Mouse (Mus musculus) adrenal gland, postnatal 36 days (tissue): ENCODE results near the gene Itgal. TPM values are rescaled to one million over a fixed set of nuclear protein-coding genes. Genes with fewer than 3 reads are reported as not detected.
"Not testable (repeated sequence)": the region's sequence is repeated elsewhere in the genome, so short reads cannot be mapped to it uniquely, and the experiment has no call there.

Experiments
- DNase-seq, 2 experiments: peaks; one replicate each; pipeline ENCODE4 v3.0.0; 2021; ENCODE audit warnings: mixed read lengths in 1 of 2
- total RNA-seq, 2 experiments: library from RNA; stranded (reverse); gene quantifications; 2 replicates each; pipeline ENCODE4 v1.2.3; 2021

Gene Itgal
- total RNA-seq, 2 experiments from 2014 or later: 1.1 to 1.8 TPM

DNA sequence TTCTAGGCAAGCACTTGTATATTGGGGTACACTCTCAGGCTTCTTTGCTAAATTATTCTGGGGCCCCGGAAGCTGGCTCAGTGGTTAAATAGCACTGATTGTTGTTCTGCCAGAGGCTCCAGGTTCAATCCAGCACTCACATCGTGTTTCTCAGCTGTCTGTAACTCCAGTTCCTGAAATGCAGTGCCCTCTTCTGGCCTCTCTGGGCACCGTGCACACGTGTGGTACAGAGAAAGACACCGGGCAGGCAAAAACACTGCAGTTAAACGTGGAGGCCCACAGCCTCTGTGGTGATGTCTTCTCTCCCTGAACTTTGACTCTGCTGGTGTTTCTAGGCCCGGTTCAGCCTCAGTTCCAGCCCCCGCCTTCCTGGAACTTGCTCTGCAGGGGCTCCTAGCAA, 17.7 kb upstream of the Itgal start:
- DNase-seq: peak; percentile 68 to 73

- DNase-seq: no peak
Measured at GRCm38 (mm10) chr7:127280092-127280491, 16.0 kb upstream of the Itgal start.

DNA sequence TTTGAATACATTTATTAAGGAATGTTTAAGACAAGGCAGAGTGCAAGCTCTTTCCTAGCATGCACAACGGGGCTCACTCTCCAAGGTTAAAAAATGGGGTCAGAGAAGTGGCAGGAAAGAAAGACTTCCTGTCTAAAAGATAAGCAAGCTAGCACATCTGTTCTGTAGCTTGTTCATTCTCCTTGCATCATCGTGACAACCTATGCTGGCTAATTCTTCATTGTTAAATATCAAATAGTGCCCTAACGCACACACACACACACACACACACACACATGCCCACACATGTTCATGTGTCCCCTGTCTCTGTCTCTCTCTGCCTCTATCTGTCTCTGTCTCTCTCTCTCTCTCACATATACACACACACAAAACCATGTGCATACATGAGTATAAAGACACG, 14.9 kb upstream of the Itgal start:
- no peak for DNase-seq

- no peak for DNase-seq
Measured at GRCm38 (mm10) chr7:127282190-127282589, 13.9 kb upstream of the Itgal start.

- DNase-seq: no peak
Measured at GRCm38 (mm10) chr7:127285154-127285553, 10.9 kb upstream of the Itgal start.

- no peak for DNase-seq
Measured at GRCm38 (mm10) chr7:127287940-127288339, 8.1 kb upstream of the Itgal start.

GRCm38 (mm10) chr7:127289306-127289705, 6.8 kb upstream of the Itgal start:
- DNase-seq: no peak

- no peak for DNase-seq
Measured at GRCm38 (mm10) chr7:127290142-127290541, 5.9 kb upstream of the Itgal start.

GRCm38 (mm10) chr7:127296786-127297555, 911 bp downstream of the Itgal start:
- no peak for DNase-seq

DNA sequence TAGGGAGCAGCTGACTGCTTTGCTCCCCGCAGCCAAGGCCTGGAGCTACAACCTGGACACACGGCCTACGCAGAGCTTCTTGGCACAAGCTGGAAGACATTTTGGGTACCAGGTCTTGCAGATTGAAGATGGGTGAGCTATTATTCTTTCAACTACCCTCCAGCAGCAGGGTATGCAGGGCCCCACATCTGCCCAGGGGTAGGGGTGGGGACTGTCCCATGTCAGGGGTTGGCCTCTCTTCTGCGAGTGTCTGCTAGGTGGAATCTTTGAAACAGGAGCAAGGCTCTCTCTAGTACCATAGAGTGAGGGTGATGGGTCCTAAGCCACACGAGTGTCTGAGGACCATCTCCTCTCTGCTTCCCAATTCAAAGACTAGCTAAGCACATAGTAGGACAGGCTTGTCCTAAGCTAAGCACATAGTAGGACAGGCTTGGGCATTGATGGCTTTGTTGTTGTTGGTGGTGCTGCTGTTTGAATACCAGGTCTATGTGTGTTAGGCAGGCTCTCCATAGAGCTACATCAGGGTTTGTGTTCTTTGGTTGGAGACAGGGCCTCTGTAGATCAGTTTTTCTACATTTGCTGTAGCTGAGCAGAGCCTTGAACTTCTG, 1.6 kb downstream of the Itgal start:
- DNase-seq: no peak

DNA sequence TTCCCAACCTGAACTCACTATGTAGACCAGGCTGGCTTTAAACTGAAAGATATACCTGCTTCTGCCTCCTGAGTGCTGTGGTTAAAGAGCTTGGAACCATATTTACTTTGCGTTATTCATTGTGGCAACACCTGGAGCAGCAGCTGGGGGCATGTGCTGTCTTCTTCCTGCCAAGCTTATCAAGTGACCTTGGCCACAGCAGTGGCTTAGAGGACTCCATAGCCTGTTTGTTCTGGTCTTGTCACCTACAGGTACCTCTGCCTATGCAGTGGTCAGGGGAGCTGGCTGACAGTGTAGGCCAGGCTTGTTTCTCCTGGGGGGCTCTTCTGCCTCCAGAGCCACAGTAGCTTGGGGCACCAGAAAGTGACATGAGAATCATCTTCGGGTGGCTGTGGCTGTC, 12.4 kb downstream of the Itgal start:
- peak; percentile 5 to 6 for DNase-seq

DNA sequence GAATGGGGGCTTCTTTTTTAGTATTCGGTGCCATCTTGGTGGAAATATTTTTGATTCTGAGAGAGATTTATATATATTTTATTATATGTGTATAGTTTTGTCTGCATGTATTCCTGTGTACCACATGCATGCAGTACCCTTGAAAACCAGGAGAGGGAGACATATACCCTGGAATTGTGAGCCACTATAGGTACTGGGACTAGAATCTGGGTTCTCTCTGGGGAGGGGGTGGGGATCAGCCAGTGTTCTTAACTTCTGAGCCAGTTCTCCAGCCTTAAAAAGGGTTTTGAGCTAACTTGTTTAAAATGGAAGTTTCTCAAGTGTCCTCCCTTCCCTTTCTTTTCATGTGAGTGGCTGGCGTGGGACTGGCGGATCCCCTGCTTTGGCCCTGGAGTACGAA, 12.8 kb downstream of the Itgal start:
- peak in 1 of 2 experiments; percentile 66 for DNase-seq

DNA sequence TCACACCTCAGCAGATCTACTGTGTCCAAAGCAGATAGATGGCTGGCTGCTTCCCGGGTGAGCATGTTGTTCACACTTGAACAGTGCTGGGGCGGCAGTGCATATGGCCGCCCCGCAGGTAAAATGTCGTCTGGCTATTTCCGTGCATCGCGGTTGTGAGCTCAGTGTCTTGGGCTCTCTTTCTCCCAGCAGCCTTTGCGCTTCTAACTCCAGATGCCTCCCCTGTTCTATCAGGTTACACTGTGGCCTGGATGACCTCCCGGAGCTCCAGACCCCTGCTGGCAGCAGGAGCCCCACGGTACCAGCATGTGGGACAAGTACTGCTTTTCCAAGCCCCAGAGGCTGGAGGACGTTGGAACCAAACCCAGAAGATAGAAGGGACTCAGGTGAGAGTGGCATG, 13.9 kb downstream of the Itgal start:
- no peak for DNase-seq

DNA sequence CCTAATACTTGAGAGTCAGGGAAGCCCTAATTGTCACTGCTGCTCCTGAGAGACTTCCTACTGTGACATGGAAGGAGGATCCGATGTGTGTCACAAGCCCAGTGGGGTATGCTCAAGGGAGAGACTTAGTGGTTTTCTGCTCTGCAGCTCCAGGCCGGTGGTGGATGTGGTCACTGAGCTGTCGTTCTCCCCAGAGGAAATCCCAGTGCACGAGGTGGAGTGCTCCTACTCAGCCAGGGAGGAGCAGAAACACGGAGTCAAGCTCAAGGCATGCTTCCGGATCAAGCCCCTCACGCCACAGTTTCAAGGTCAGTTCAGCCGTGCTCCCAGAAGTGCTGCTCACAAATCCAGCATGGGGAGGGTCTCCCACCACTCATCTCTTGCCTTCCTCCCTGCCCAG, 17.9 kb downstream of the Itgal start:
- DNase-seq: no peak

DNA sequence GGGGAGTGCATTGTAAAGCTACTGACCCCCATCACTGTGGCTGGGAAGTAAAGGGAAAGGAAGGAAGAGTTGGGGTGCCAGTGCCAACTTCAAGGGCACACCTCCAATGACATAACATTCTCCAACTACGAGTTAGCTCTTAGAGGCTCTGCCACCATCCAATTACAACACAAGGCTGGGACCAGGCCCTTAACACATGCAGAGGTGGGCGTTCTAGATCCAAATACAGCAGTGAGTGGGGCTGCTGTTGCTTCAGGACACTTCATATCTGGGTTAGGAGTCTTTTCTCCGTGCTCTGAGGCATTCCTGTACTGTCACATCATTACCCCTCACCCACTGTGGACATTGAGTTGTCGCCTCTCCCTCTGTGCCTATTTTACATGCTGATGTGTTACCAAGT, 25.0 kb downstream of the Itgal start:
- no peak for DNase-seq

GRCm38 (mm10) chr7:127322085-127322484, 26.0 kb downstream of the Itgal start:
- peak in 1 of 2 experiments; percentile 33 for DNase-seq

- no peak for DNase-seq
Measured at GRCm38 (mm10) chr7:127324944-127325343, 28.9 kb downstream of the Itgal start.

DNA sequence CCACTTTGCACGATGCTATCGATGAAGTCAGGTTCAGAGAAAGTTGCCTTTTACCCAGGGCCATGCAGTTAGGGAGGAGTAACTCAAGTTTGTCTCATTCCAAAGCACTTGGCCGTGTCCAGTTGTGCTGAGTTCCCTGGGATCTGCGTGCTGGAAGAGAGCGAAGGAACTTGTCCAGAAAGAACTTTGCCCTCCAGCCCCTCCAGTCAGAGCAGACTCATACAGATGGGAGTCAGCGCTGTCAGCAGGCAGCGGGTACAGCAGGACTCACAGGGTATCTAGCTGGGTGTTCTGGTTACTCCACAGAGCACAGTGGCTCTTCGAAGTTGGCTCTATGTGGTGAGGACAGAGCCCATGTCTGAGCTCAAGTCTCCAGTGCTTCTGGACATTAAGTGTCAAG, 29.5 kb downstream of the Itgal start:
- no peak for DNase-seq

- no peak for DNase-seq
Measured at GRCm38 (mm10) chr7:127326685-127327084, 30.6 kb downstream of the Itgal start.

GRCm38 (mm10) chr7:127333240-127333639, 37.2 kb downstream of the Itgal start:
- no peak for DNase-seq

DNA sequence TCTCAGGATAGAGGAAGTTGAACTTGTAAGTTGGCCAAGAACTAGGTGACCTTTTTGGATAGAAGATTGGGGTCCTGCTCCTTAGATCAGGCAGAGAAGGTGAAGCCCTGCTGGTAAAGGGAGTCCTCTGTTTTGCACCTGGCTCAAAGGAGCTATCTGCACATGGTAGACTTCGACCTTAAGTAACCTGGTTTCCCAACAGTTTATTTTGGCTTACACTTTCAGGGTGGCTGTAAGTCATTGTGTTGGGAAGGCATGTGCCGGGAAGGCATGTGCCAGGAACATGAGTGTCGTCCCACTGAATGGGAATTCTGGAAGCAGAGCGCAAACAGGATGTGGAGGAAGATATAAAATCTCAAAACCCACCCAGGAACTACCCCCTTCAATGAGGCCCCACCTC, 39.5 kb downstream of the Itgal start:
- no peak for DNase-seq

GRCm38 (mm10) chr7:127337636-127338035, 41.6 kb downstream of the Itgal start:
- DNase-seq: no peak

DNA sequence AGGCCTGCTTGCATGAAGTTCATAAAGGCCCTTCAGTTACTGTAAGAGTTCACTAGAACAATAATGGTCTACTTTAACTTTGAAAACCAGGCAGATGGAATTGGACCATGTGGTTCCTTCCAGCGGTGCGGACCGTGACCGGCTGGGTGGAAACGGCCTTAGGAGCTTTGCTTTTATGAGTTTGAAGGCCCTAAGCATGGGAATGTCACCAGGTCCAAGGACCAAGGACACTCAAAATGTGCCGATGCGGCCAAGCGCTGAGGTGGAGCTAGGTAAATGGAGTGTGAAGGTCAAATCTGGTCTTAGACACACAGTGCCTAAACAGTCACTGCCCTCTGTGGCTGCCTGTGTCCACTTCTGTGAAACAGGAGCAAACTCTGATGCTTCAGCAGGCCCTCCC, 45.3 kb downstream of the Itgal start:
- DNase-seq: no peak

- DNase-seq: not testable (repeated sequence)
Measured at GRCm38 (mm10) chr7:127341861-127342260, 45.8 kb downstream of the Itgal start.
